Mouse (Mus musculus): ENCODE results near the gene 4931417E11Rik.

4931417E11Rik gene

DNA sequence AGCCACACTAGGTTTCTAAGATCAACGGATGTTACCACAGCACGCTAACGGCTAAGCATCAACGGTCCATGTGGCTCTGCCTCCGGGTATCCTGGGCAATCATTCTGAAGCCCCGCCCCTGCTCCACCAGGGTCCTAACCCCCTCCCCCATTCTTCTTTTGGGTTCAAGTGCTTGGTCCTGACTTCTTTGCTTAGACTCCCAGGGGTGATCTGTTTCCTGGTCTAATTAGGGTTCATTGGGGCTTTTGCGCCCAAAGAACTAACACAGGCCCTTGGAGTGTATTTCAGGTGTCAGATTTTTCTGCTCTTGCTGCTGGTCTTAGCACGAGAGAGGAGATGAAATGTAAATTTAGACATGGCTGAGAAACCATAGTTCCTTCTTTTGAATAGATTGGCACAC is at the start of gene 4931417E11Rik:
4931417E11Rik (minus strand) TSS at position 101 of the 400 bp plus-strand sequence.
- DNase-seq, result no peak

DNA sequence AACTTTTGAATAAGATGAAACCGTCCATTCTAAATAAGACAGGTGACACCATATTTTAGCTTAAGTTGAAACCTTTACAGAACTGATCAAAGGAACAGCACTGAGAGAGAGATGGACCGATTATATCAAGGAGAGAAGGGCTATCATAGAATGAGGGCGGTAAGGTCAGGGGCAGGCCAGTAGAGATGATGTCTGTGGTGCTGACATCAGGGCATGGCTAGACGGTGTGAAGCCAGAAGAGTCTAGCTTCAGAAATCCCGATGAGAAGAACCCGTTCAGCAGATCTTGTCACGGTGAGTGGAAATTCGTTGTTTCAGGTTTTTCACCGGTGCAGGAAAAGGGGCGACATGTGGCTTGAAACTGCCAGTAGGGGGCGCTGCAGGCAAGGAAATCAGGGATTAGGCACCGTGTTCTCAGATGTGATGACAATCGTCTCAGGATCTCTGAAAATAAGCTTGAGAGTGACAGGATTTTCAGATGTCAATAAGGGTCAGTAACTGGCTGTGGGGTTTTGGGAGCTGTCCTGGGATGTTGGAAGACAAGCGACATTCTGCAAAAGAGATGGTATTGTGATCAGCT is 48.4 kb upstream of the 4931417E11Rik start:
- DNase-seq, result peak; percentile 93 to 96

DNA sequence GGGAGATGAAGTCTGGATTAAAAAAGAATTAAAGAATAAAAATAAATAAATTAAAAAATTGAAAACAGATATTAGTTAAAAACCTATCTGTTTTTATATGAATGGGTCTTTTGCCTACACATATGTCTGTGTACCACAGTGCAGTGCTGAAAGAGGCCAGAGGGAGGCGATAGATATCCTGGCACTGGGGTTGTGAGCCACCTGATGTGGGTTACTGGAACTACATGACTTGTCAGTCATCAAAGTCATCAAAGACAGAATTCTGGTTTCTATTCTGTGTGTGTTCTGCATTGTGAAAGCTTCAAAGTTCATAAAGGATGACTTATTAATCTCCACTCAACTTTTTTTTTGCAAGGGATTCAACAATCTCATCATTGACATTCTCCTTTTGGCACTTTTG is 43.4 kb upstream of the 4931417E11Rik start:
- peak in 1 of 2 experiments; percentile 11 for DNase-seq

- DNase-seq, result no peak
Measured at GRCm38 (mm10) chr6:73499631-73500030, 30.2 kb upstream of the 4931417E11Rik start.

DNA sequence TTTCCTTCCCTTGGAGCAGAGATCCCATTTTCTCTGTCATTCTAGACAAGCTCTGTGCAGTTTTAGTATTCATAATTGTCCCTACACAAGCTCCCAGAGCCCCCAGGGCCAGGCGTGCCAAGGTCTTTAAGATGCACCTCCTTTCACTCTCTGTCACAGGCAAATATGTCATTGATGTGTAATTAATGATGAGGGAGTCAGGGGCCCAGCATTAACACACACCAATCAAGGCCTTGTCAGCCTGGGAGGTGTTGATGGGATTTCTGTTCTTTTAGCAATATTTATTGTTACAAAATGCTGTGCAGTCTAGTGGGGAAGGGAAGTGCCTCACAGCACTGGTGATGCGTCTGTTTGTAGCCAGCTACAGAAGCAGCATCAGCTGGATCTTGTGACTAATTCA is 27.9 kb upstream of the 4931417E11Rik start:
- no peak for DNase-seq

GRCm38 (mm10) chr6:73490524-73490923 is 21.1 kb upstream of the 4931417E11Rik start:
- DNase-seq, result no peak

- DNase-seq, result no peak
Measured at GRCm38 (mm10) chr6:73485616-73486015, 16.1 kb upstream of the 4931417E11Rik start.

DNA sequence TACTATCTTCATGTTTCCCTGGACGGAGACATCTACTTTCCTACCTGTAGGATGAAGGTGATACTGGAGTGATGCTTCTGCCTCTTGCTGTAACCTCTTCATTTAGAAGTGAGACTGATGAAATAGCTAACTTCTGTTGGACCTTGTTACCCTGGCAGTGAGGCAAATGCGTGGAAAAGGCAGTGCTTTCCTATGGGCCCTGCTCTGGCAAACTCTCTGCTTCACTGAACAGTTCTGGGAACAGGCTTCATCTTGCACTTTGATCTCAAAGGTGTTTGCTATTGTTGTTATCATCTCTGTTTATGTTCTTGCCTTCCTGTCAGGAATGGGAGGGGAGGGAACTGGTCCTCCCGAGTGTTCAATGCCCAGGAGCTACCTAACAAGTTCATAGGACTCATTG is 3.4 kb downstream of the 4931417E11Rik start:
- DNase-seq, result no peak

DNA sequence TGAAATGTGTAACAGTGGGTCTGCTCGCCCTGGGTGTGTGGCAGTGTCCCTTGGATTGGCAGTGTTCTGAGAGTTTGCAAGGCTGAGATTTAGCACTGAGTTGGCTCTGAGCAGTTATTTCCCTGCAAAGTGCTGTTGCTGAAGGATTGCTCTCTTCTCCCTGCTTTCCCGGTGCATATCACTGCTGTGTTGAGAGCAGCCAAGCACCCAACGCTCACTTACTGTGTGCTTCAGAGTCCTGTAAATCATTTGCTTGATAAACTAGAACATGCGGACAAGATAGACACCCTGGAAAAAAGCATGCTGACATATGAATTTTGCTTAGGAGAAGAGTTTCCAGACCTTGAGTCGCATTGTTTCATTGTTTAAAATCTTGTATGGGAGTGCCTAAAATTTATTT is 6.9 kb downstream of the 4931417E11Rik start:
- DNase-seq, result no peak

DNA sequence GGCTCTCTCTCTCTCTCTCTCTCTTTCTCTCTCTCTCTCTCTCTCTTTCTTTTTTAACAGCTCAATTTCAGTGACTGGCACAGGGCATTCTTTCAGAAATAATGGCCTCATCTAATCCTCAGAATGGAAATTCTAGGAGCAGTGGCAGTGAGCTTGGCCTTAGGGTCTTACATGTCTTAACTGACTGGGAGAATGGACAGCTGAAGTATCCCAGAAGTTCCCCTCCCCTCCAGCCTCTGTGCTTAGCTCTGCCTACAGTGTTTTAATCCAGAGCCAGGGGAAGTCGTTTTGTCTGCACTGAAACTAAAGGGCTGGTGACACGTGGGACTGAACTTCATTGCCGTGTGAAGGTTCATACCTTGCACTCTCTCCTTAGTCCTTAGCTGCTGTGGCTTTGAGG is 35.6 kb downstream of the 4931417E11Rik start:
- no peak for DNase-seq

- peak in 1 of 2 experiments; percentile 47 for DNase-seq
Measured at GRCm38 (mm10) chr6:73428618-73429336, 40.7 kb downstream of the 4931417E11Rik start.

- DNase-seq, result peak in 1 of 2 experiments; percentile 22
Measured at GRCm38 (mm10) chr6:73427273-73427812, 42.1 kb downstream of the 4931417E11Rik start.

All from cerebellum, postnatal 10 days (tissue).